Mouse (Mus musculus) right cerebral cortex, postnatal 10 days (tissue): ENCODE results near the gene Dab2ip.

ENCODE experiments used
- DNase-seq, 2 experiments: peaks; one replicate each; pipeline ENCODE4 v3.0.0; 2021; ENCODE audit warnings: low spot score in 2 of 2

The Dab2ip gene

DNA sequence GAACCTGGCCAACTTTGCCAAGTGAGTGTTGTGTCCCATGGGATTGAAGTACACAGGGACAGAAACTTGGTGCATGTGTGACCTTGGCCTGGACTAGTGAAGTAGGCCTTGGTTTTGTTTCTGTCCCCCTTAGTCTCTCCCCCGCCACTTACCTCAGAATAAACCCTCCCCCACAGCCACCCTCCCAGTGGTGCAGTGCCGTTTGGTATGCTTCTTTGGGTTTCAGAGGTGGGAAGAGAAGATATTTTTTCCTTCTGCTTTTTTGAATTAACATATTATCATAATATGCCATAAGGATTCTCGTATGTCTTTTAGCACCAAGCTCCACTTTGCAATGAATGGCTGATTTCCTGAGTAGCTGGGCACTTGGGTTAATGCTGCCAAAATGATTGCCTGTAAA is 157.4 kb downstream of the Dab2ip start:
- no peak for DNase-seq

DNA sequence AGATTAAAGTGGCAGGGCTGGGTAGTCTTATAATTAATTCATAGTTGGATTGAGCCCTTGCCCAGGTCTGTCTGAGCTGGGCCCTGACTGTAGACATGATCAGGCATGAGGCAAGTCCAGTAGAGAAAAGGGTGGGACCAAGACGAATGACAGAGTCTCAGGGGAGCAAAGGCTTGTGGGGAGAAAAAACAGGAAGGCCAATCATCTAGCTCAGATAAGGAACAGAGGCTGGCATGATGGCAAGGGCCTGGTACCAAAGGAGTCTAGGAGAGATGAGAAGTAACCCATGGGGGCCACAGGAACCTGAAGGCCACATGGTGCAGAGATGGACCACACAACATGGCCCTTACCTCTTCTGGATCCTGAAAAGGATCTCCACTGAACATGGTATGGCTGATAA is 158.1 kb downstream of the Dab2ip start:
- DNase-seq, result no peak

DNA sequence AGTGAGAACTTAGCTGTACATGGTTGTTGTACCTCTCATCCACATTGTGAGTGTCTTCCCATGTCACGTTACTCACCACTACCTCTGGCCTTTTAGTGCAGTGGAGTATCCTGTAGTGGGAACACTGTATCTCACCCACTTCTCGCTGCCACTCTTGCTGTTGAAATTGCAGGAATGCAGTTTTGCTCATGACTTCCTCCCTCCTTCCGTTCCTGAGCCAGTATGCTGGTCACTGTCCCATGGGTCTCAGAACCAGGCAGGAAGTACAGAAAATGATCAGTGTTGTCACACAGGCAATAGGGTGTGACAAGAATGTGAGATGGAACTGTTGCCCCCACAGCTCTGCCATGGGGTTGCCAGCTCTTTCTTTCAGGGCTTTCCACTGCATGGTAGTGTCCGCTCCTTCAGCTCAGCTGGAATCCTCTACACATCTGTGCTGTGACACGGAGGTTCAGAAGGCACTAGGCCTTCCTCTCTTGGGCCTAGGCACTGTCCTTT is 160.0 kb downstream of the Dab2ip start:
- no peak for DNase-seq

DNA sequence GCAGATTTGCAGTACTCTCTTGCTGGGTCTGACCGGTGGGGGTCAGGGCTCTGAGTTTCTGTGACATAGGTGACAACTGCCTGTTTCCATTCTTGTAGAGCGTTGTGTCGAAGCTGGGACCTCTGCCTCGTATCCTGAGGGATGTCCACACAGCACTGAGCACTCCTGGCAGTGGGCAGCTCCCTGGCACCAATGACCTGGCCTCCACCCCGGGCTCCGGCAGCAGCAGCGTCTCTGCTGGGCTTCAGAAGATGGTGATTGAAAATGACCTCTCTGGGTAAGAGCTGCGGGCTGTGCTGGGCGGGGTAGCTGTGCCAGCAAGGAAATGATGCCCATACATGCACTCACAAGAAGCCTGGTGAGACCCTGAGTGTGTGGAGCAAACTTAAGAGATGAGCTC is 160.6 kb downstream of the Dab2ip start:
- no peak for DNase-seq

DNA sequence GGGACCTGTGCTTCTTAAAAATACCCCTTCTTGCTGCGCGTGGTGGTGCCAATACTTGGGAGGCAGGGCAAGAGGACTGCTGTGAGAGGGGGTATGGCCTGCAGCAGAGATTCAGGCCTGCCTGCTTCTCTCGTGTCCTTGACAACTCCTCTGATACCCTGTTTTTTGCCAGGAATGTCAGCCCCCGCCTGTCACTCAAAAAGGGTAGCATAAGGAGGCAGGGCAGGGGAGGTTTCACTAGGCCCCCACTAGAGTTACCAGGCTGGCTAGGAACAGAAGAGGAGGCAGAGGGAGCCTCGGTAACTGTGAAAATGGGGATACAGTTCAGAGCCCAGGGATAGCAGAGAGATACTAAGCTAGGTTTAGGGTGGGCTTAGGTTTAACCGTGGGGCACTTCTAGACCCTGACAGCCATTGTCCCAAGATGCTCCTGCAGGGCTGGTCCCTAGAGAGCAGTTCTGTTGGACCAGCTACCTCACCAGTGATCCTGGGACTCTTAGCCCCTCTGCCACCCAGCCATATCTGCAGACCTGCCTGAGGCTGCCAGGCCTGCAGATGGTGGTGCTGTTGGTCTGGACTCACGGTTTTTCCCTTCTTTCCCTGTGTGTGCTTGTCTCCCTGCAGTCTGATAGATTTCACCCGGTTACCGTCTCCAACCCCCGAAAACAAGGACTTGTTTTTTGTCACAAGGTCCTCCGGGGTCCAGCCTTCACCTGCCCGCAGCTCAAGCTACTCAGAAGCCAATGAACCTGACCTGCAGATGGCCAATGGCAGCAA is 161.4 kb downstream of the Dab2ip start:
- no peak for DNase-seq

DNA sequence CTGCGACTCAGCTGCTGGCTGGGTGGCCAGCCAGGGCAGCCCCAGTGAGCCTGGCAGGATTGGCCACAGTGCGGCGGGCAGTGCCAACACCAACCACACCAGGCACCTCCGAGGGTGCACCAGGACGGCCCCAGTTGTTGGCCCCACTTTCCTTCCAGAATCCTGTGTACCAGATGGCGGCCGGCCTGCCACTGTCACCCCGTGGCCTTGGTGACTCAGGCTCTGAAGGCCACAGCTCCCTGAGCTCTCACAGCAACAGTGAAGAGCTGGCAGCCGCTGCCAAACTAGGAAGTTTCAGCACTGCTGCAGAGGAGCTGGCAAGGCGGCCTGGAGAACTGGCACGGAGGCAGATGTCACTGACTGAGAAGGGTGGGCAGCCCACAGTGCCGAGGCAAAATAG is 162.0 kb downstream of the Dab2ip start:
- DNase-seq, result peak; percentile 68 to 69

DNA sequence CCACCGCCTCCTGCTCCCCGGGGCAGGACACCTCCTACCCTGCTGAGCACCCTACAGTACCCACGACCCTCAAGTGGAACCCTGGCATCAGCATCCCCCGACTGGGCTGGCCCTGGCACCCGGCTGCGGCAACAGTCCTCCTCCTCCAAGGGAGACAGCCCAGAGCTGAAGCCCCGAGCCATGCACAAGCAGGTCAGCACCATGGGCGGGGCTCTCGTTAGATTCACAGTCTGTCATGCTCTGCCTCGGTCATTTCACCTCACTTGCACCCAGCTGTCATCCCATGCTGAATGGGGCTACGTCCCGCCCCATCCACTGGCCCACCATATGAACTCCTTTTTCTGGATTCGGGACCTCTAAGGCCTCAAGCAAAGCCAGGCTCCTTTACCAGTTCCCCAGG is 162.5 kb downstream of the Dab2ip start:
- DNase-seq, result no peak

DNA sequence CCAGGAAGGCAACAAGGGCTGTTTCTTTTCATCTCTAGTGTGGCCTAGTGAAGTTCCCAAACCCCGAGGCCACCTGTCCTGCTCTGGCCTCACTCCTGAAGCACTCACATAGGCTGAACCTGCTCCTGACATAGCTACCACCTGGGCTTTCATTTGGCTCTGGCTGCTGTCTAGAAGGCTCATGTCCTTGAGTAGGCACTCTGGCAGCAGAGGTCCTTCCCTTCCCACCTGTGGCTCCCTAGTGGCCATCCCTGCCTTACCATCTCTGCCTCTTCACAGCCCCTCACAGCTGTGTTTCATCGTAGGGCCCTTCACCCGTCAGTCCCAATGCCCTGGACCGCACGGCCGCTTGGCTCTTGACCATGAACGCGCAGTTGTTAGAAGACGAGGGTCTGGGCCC is 162.9 kb downstream of the Dab2ip start:
- no peak for DNase-seq

DNA sequence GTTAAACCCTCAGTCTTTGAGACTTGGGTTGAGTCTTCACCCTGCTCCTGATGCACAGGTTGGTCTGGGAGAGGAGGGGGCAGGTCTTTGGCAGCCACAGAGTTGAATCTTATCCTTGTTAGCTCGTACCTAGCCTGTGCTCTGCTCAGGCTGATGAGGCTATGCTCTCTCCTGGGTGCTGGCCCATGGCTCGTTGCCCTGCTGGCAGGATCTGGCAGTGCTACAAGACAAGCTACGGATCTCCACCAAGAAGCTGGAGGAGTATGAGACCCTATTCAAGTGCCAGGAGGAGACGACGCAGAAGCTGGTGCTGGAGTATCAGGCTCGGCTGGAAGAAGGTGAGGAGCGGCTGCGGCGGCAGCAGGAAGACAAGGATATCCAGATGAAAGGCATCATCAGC is 164.8 kb downstream of the Dab2ip start:
- DNase-seq, result no peak

DNA sequence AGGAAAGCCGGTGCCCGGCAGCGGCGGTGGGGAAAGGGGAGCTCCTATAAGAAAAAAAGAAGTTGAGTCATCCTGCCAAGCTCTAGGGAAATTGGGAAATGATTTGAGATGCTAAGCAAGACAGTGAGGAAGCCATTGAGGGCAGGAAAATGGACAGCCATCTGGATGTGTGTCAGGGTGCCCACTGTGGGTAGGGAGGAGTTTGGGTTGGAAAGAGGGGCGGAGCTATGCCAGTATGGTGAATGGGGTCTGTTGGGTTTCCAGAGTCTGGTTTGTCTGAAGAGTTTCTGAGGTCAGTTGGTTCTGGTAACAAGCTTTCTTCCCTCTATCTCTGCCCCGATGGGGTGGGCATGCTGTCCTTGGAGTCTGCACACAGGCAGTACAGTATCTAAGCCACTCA is 165.2 kb downstream of the Dab2ip start:
- no peak for DNase-seq

DNA sequence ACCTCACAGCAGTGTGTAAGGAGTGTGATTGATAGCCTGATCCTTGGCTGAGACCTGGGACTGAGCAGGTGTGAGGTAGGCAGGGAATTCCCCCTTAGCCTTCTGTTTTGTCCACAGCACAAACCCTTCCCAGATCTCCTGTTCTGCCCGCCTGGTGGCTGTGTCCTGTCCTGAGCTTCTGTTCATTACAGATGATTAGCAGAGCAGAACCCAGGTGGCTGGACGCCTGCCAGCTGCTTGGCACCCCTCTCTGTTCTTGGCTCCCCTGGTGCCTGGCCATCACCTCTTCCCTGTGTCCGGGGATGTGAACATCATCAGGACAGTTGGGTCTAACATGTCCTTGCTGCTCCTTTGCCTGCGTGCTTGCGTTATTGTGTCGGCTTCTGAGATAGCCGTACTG is 165.6 kb downstream of the Dab2ip start:
- peak in 1 of 2 experiments; percentile 45 for DNase-seq

DNA sequence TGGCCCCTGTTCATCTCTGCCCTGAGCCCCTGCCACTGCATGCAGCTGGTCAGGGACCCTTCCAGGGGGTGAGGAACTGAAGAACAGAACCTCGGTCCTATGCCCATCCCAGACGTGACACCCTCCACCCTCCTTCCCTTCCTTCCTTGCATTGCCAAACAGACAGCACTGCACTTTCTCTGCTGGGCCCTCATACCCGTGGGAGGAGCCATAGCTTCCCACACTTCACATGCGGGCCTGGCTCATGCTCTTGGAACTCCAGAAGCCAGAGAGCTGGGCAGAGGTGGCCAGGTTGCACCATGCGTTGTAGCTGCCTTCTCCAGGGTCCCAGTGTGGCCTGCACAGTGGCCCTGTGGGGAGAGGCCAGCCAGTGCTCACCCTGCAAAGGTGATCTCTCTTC is 170.6 kb downstream of the Dab2ip start:
- no peak for DNase-seq

DNA sequence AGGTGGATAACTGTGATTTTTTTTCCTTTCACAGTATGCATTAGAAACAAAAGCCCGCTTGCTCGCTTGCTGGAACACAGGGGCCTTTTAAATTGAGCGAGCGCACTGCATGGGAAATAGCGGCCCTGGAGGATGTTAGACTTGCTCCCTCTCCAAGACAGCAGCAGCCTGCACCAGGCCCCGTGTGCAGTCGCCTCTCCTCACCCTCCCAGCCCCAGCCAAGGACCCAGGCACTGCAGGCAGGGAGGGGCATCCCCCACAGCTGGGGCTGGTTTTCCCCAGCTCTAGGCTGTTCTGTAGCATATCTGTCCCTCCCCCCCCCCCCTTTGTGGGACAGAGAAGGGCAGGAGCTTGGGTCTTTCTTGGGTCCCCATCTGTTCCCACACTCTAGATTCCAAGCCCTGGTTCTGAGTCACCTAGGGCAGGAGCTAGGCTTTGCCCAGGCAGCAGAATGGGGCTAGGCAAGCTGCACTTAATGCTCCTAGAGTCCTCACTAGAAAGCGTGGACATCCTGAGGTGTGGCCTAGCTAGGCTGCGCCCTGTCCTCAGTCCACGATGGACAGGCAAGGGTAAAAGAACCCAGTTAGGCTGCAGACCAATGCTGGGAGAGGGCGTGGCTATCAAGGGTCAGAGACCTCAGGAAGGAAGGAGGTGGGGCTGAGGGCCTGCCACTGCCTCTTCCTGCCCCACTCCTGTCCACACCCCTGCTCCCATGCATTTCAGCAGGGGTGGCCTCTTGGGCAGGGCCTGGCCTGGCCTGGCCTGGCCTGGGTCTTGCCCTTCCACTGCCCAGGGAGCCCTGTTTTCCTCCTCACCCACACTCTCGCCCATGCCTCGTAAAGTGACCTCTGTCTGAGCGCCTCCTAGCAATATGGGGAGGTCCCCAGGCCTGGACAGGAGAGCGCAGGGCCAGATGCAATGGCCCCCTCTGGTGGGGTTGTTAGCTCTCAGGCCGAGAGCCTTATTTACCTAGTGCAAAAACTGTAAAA is 171.3 kb downstream of the Dab2ip start:
- no peak for DNase-seq

DNA sequence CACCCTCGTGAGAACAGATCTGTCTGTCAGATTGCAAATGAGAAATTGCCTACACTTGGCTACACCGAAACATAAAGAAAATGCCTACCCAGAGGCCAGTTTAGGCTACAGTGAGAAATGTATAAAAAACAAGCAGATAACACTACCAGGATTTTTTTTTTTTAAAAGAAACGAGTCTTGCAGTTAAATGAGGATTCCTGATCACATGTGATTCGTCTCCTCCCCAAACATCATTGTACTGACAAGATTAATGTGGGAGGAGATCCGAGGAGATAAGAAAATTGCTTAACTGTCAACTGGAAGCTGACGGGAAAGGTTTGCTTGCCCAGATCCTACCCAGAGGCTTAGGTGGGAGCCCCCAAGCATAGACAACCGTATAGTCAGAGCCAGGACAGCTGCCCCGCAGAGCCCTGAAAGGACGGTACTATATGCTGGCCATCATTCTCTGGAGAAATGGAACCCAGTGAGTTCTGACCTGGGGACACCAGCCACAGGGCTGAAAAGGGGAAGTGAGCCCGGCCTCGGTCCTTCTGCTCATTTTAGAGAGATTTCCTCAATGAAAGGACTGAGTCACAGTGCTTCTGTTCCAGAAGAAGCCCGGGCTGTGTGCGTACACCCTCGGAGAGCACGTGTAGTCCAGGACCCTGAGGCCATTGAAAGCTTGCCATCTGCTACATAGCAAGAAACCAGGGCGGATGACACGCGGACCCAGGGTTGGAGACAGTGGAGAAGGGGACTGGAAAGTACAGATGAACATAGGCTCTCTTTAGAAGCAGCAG is 173.8 kb downstream of the Dab2ip start:
- DNase-seq, result peak in 1 of 2 experiments; percentile 38

DNA sequence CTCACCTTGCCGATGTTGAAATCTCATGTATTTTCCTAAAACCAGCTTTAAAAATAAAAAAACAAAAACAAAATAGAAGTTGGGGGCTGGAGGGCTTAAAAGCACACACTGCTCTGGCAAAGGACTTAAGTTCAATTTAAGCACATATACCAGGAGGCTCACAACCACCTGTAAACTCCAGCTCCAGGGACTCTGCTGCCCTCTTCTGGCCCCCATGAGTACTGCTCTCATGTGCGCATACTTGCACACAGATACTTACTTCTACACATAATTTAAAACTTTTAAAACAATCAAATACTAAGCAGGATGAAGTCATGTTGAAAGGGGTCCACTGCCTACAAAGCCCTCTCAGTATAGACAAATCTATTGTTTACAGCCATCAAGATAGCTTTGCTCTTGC is 176.9 kb downstream of the Dab2ip start:
- DNase-seq, result no peak

DNA sequence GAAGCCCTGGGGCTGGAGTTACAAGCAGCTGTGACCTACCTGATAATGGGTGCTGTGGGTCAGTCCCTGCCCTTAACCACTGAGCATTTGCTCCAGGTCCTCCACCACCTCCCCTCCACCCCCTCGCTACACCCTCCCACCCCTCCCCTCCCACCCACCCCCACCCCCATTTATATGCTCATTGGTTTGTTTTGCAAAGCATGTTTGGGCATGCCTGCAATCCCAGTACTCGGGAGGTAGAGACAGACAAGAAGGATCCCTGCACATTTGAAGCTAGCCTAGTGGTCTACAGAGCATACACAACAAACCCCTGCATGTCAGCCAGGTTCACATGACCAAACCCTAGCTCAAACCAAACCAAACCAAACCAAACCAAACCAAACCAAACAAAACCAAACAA is 178.0 kb downstream of the Dab2ip start:
- no peak for DNase-seq

DNA sequence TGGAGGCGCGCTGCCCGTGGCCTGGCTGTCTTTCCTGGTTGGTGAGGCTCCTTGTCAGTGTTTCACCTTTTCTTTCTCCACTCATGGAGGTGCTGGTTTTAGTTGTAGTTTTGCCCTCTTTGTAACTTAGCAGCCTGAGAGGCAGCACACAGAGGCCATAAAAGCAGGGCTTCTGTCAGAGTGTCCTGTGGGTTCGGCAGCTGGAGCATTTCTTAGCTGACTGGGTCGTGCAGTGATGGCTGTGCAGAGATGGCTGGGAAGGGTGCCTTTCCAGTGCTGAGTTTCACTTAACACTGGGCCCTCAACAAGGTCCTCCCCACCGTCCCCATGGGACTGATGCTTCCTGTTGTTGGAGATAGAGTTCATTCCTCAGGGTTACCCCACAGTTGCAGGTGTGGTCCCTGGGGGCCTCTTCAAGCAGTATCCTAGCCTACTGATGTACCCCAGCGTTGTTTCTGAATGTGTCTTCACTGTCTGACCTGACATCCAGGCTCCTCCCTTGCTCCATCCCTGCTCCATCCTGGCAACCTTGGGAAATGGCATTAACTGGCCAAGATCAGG is 179.5 kb downstream of the Dab2ip start:
- DNase-seq, result no peak

DNA sequence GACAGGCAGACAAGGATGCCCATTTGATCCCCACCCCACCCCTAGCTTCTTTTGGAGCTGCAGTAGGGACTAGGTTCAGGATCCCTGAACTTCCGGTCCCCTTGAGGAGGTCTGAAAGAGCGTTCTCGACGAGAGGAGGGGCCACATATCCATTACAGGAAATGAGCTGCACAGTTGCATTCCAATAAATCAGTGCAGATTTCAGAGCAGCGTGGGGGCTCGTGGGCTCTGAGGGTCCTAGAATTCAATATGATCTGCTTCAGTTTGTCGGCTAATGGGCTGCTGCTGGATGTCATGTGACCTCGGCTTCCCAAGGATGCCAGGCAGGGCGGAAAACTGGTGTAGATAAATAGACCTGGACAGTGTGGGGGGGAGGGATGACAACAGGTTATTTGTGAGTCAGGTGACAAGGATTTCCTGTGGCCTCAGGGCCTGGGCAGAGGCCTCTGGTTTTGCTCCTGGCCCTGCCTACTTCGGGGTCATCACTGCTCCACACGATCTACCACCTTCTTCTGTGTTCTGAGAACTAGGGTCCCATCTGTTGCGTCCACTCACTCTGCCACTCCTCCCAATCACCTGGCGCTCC is 181.7 kb downstream of the Dab2ip start:
- DNase-seq, result no peak

DNA sequence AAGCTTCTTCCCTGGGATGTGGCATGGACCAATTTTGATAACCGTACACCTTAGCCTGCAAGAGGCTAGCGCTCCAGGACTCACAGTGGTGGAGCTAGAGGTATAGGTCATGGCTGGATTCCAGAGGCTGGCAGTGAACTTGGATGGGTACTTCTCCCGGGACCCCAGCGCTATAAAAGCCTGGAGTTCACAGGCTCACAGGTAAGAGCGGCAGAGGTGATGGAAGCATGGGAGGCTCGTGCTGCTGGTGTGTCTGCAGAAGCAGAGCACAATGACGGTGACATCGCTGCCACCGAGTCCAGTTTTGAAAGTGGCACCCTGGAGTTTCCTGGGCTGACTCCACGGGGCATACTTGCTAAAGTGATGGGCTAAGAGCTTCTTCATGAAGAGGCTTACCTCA is 187.8 kb downstream of the Dab2ip start:
- DNase-seq, result no peak

DNA sequence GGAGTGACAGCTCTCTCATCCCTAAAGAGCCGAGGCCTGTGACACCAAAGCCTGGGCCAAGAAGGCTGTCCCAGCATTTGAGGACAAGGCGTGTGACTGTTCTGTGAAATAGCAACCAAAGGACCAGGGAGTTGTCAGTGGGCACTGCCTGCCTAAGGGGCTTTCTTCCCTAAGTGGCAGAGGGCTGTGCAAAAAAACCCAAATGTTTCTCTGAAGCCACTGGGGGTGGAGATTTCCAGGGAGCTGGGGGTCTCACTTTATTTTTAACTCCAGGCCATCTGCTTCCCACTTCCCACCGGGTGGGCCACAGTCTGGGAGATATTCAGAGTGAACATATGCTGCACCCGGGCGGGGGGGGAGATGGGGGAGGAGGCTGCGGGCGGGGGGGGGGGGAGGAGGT is 188.6 kb downstream of the Dab2ip start:
- DNase-seq, result peak; percentile 77 to 85

DNA sequence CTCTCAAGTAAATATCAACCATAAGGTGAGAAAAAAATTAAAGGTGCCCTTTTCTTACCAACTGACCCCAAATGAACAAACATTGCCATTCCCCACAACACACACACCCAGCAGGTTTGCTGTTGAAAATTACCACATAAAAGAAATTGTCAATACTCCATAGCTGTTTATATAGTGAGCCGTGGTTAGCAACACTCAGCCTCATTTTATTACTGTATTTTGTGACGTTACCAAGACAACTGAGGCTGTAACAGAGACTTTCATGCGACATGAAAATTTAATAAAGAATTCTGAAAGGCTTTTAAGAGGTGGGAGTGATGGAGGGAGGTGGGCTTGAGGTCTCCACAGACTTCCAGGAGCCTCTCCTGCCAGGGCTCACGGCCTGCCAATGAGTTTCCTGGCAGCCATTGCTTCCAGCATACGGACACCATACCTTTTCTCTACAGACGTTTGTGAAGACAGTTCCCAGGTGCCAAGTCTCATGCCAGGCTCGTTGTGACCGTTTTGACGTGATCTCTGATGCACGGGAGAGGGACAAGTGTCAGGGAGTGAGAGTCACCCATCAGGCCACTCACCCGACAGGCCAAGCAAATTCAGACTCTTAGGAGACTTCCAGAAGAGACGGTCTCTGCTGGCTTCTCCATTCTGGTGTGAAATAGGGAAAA is 189.4 kb downstream of the Dab2ip start:
- no peak for DNase-seq
